Mouse (Mus musculus) adrenal gland, adult (tissue): ENCODE measurements at regions not wholly inside any gene's neighbourhood (a gene's known extent, or its start where the extent isn't known, plus 50 kb on each side); places are given as distances from the start of the nearest gene placed in this dataset.
A peak's percentile ranks its signal among the peaks of the same experiment; 100 is the strongest.

Source experiments
- DNase-seq, 2 experiments: peaks; one replicate each; pipeline ENCODE4 v3.0.0; 2022 to 2023; ENCODE audit warnings: low spot score in 1 of 2; ENCODE audit not compliant: inconsistent age in 2 of 2

- peak; percentile 69 to 91 for DNase-seq
These were observed 96.7 kb downstream of the 1500009L16Rik start for GRCm38 (mm10) chr10:83819266-83819949.

- DNase-seq = no peak
These were observed 97.2 kb downstream of the 1500009L16Rik start for GRCm38 (mm10) chr10:83819950-83820275.

- DNase-seq = no peak
These were observed 98.4 kb downstream of the 1500009L16Rik start for GRCm38 (mm10) chr10:83821089-83821488.

- no peak for DNase-seq
These were observed 103.4 kb downstream of the 1500009L16Rik start for GRCm38 (mm10) chr10:83826105-83826504.

- no peak for DNase-seq
These were observed 113.7 kb downstream of the 1500009L16Rik start for GRCm38 (mm10) chr10:83836351-83836750.

- no peak for DNase-seq
These were observed 117.6 kb downstream of the 1500009L16Rik start for GRCm38 (mm10) chr10:83840226-83840625.

- no peak for DNase-seq
These were observed 128.2 kb downstream of the 1500009L16Rik start for GRCm38 (mm10) chr10:83850881-83851280.

GRCm38 (mm10) chr10:83852194-83852593 is 129.5 kb downstream of the 1500009L16Rik start:
- DNase-seq = no peak

- no peak for DNase-seq
These were observed 130.1 kb downstream of the 1500009L16Rik start for GRCm38 (mm10) chr10:83852806-83853205.

GRCm38 (mm10) chr10:83857794-83858442 is 135.3 kb downstream of the 1500009L16Rik start:
- peak; percentile 50 to 77 for DNase-seq

GRCm38 (mm10) chr10:83858689-83859088 is 136.0 kb downstream of the 1500009L16Rik start:
- DNase-seq = peak; percentile 18 to 51

GRCm38 (mm10) chr10:83859633-83860032 is 137.0 kb downstream of the 1500009L16Rik start:
- peak in 1 of 2 experiments; percentile 39 for DNase-seq

GRCm38 (mm10) chr10:83861574-83862190 is 139.0 kb downstream of the 1500009L16Rik start:
- DNase-seq = peak; percentile 51 to 80

GRCm38 (mm10) chr10:83864591-83864990 is 141.9 kb downstream of the 1500009L16Rik start:
- DNase-seq = peak in 1 of 2 experiments; percentile 53

GRCm38 (mm10) chr10:83865929-83866328 is 143.3 kb downstream of the 1500009L16Rik start:
- no peak for DNase-seq

- DNase-seq = peak; percentile 26 to 33
These were observed 149.2 kb downstream of the 1500009L16Rik start for GRCm38 (mm10) chr10:83871736-83872400.

- DNase-seq = no peak
These were observed 156.1 kb downstream of the 1500009L16Rik start for GRCm38 (mm10) chr10:83878745-83879144.

GRCm38 (mm10) chr10:83882119-83882890 is 159.6 kb downstream of the 1500009L16Rik start:
- DNase-seq = no peak

GRCm38 (mm10) chr10:83882891-83883185 is 160.2 kb downstream of the 1500009L16Rik start:
- DNase-seq = no peak

- no peak for DNase-seq
These were observed 161.9 kb downstream of the 1500009L16Rik start for GRCm38 (mm10) chr10:83884553-83884952.

GRCm38 (mm10) chr10:83888587-83888986 is 165.9 kb downstream of the 1500009L16Rik start:
- DNase-seq = no peak
